Mouse (Mus musculus) liver, adult 2 months (tissue): ENCODE data around the gene Sh2d1b2. TPM values are rescaled to one million over a fixed set of nuclear protein-coding genes. Genes with fewer than 3 reads are reported as not detected.

Experiments used
- DNase-seq: peaks from one replicate; pipeline ENCODE4 v3.0.0-alpha.2; 2011; ENCODE audit warnings: low read depth, low spot score; ENCODE audit errors: extremely low read depth
- H3K27ac ChIP-seq: fragments of 200-500 bp; replicated peaks from 2 replicates; pipeline ENCODE4 v1.5.1; 2012; ENCODE audit warnings: low read depth, mild to moderate bottlenecking, control low read depth, inconsistent platforms, low read length; ENCODE audit not compliant: insufficient read depth
- H3K27me3 ChIP-seq: fragments of 200-500 bp; 2 replicates; pipeline ENCODE4 v1.6.1; 2012; ENCODE audit warnings: mild to moderate bottlenecking, moderate library complexity, low read length, inconsistent platforms; ENCODE audit not compliant: control insufficient read depth, insufficient read depth
- H3K36me3 ChIP-seq: fragments of 200-500 bp; 2 replicates; pipeline ENCODE4 v1.6.1; 2012; ENCODE audit warnings: low read length, inconsistent platforms; ENCODE audit not compliant: control insufficient read depth, insufficient read depth
- H3K4me1 ChIP-seq: fragments of 200-500 bp; 2 replicates; pipeline ENCODE4 v1.6.1; 2011; ENCODE audit warnings: low read length; ENCODE audit not compliant: control insufficient read depth, insufficient read depth
- H3K4me3 ChIP-seq: fragments of 200-500 bp; 2 replicates; pipeline ENCODE4 v1.5.1; 2011; ENCODE audit warnings: low read depth, mild to moderate bottlenecking, control low read depth, low read length, moderate library complexity; ENCODE audit not compliant: insufficient read depth
- H3K79me2 ChIP-seq: fragments of 200-500 bp; 2 replicates; pipeline ENCODE4 v1.6.1; 2012; ENCODE audit warnings: inconsistent platforms, mild to moderate bottlenecking, low read length, moderate library complexity; ENCODE audit not compliant: control insufficient read depth, insufficient read depth
- H3K9ac ChIP-seq: fragments of 200-500 bp; 2 replicates; pipeline ENCODE4 v1.6.1; 2012; ENCODE audit warnings: low read depth, mild to moderate bottlenecking, control low read depth, inconsistent platforms, low read length
- CTCF ChIP-seq: fragments of 200-500 bp; IDR thresholded peaks from 2 replicates; pipeline ENCODE4 v1.5.1; 2011; ENCODE audit warnings: low read depth, low read length, control low read depth
- POLR2A ChIP-seq: fragments of 200-500 bp; IDR thresholded peaks from 2 replicates; pipeline ENCODE4 v1.6.1; 2011; ENCODE audit warnings: low read length, control low read depth; ENCODE audit not compliant: insufficient read depth; ENCODE audit errors: extremely low read depth
- WGBS: fragments of 180-500 bp; shearing (Covaris S2); methylation state at CpG from one replicate; pipeline ENCODE4 v1.1.7; 2018; 5-methylcytosine and 5-hydroxymethylcytosine counted together
- polyA plus RNA-seq: library from polyadenylated mRNA; depleted of rRNA; stranded (reverse); fragments of >200 nt; gene quantifications from 2 replicates; pipeline ENCODE4 v1.2.3, GENCODE M21; 2012
- total RNA-seq: library from RNA; depleted of rRNA; stranded (reverse); fragments of >200 nt; gene quantifications from 2 replicates; pipeline ENCODE4 v1.2.3, GENCODE M21; 2014

Sh2d1b2 gene
- total and polyA plus RNA-seq, 2 experiments: not detected

DNA sequence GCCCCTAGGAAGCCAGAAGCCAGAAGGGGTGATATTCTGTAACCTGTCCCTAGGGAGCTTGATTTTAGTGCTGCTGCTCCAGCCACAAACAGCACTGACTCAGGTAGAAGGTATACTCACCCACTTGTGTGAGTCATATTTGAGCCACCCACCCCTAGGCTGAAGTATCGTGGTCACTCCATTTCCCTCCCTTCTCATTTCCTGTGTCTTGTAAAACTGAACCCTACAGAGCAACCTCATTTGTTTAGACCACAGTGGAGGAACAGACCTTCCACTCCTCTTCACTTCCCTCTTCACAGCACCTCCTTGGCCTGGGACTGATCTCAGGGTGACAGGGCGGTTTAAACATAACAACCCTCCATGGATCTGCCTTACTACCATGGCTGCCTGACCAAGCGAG is 44.5 kb downstream of the Sh2d1b2 start, which contains the start of gene Sh2d1b1:
Gene Sh2d1b1, plus strand, starts transcription at position 305 of the 400 bp plus-strand sequence.
- Histone ChIP-seq H3K9ac (no peak within 1 kb of the TSS), H3K27me3 (no peaks in the 10 kb centered on the region), H3K4me1 (no peaks in the 10 kb centered on the region), H3K79me2 (no peaks in the 10 kb centered on the region), H3K27ac (no peak within 1 kb of the TSS), H3K4me3 (no peak within 1 kb of the TSS), H3K36me3 (no peaks in the 10 kb centered on the region)
- TF ChIP-seq CTCF (no peak), POLR2A (no peak)
- 88% methylated on average over 3 of the region's 3 CpGs for WGBS
- DNase-seq: no peak

DNA sequence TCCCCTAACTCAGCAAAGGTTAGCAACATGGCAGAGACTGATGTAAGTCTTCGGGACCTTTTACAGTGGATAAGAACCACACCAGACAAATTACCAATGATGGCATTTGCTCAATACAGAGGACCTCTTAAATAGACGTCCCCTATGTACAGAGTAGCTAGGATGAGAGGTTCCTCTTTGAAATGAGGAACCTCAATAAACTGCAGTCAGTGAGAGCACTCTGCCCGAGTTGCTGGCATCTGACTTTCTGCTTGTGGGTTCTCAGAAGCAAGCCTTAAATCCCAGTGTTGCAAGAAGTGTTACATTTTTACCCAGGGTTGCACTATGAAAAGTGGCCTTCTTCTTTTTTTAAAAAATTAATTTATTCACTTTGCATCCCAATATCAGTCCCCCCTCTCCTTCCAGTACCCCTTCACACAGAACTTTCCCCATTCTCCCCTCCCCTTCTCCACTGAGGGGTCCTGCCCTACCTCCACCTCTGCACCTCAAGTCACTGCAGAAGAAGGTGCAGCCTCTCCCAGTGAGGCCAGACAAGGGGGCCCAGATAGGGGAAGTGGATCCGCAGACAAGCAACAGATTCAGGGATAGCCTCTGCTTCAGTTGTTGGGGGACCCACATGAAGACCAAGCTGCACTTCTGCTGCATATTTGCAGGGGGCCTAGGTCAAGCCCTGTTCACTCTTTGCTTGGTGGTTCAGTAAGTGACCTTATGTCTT is 50.0 kb downstream of the Sh2d1b2 start:
- 76% methylated on average over 4 of the region's 4 CpGs for WGBS
- Histone ChIP-seq H3K9ac (no peak overlapping the region), H3K4me1 (no peaks in the 10 kb centered on the region), H3K27ac (no peak overlapping the region), H3K4me3 (no peak overlapping the region), H3K79me2 (no peaks in the 10 kb centered on the region), H3K36me3 (no peaks in the 10 kb centered on the region), H3K27me3 (no peaks in the 10 kb centered on the region)
- no peak for TF ChIP-seq POLR2A
- peak; percentile 13 for DNase-seq

DNA sequence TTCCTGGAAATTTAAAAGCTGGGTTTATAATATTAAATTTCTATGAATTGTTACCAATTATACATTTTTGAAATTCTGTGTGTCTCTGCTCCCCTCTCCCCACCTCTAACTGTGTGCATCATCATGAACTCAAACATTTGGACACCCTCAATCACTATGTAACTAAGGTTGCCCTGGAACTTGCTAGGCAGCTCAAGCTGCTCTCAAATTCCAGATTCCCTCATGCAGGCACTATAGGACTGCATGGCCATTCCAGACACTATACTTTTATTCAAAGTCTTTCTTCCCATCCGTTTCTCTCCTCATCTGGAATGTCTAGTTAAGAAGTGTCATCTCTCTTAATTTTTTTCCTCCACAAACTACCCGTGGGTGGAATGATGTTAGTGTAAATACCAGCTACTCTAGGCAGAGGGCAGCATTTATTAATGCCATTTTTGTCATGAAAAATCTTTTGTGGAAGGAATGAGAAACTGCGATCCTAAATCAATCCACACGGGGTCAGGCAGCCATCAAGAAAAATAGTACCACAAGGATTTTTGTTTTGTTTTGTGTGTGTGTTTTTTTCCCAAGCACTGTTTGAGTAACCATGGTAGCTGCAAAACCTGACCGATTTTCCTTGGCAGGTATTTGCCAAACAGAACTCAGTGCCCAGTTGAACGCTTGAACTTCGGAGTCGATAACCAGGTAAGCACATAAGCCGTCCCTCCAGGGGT is 59.8 kb downstream of the Sh2d1b2 start:
- 12% methylated on average over 9 of the region's 9 CpGs for WGBS
- no peaks in the 10 kb centered on the region for H3K79me2 ChIP-seq
- H3K27me3 ChIP-seq: no peaks in the 10 kb centered on the region
- H3K4me3 ChIP-seq: no peak overlapping the region
- peak; percentile 97 for DNase-seq
- no peaks in the 10 kb centered on the region for H3K36me3 ChIP-seq
- H3K4me1 ChIP-seq: no peaks in the 10 kb centered on the region
- H3K27ac ChIP-seq: no peak overlapping the region
- H3K9ac ChIP-seq: no peak overlapping the region
- peak; percentile 58 for TF ChIP-seq CTCF
- TF ChIP-seq POLR2A: no peak

DNA sequence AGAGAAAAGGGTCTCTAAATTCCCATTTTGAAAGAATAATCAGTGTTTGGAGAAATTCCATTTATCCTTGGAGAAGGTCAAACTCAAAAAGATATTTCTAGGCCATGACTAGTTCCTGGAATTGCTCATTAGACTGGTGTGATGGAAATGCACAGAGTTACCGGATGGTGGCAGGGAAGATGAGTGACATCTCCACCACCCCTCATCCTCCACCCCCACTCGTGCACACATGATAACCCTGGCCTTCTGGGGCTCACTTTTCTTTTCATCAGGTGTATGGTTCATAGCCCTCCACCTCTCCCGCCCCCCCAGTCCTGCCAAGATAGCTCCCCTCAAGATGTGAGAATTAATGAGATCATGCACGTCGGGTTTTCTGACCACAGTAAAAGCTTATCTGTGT is 60.7 kb downstream of the Sh2d1b2 start:
- Histone ChIP-seq H3K79me2 (no peaks in the 10 kb centered on the region), H3K27ac (no peak overlapping the region), H3K9ac (no peak overlapping the region), H3K36me3 (no peaks in the 10 kb centered on the region), H3K27me3 (no peaks in the 10 kb centered on the region), H3K4me1 (no peaks in the 10 kb centered on the region), H3K4me3 (no peak overlapping the region)
- no peak for TF ChIP-seq CTCF
- TF ChIP-seq POLR2A: no peak
- WGBS: 85% methylated on average over 5 of the region's 5 CpGs
- no peak for DNase-seq

DNA sequence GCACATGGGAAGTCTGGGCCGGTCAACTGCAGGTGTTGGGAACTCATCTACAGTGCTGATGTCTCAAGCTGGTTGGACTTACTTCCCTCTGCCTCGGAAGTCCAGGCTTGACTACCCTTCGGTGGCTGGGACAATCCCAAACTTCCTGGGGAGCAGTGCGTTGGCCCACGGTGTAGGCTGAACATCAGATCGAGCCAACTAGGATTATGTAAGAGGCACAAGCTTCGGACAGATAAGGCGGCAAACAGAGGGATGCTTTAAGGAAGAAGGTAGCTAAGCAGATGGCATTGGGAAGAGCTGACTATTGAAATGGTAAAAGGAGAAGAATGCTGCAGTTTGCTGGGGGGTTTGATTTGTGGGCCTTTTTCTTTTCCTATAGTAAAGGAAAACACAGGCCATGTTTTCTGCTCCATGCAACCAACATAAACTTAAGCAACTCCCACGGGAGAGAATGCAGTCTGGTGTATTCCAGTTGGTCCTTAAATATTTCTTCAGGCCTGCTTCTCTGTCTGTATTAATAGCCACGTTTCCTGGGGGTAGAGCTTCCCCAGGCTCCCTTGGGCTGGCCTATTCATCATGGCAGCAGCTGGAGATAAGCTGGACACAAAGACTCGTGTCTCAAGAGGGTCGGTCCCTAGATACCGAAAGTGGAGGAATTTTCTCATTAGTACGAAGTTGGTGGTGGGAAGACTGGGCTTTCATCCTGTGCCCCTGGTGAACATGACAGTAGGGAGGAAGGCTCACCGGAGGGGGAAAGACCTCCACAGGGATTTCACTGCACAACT is 62.4 kb downstream of the Sh2d1b2 start:
- H3K4me3 ChIP-seq: no peak overlapping the region
- H3K36me3 ChIP-seq: no peaks in the 10 kb centered on the region
- TF ChIP-seq CTCF (no peak), POLR2A (no peak)
- no peaks in the 10 kb centered on the region for H3K4me1 ChIP-seq
- peak; percentile 43 for DNase-seq
- 61% methylated on average over 15 of the region's 15 CpGs for WGBS
- H3K27ac ChIP-seq: no peak overlapping the region
- no peak overlapping the region for H3K9ac ChIP-seq
- H3K27me3 ChIP-seq: no peaks in the 10 kb centered on the region
- no peaks in the 10 kb centered on the region for H3K79me2 ChIP-seq

DNA sequence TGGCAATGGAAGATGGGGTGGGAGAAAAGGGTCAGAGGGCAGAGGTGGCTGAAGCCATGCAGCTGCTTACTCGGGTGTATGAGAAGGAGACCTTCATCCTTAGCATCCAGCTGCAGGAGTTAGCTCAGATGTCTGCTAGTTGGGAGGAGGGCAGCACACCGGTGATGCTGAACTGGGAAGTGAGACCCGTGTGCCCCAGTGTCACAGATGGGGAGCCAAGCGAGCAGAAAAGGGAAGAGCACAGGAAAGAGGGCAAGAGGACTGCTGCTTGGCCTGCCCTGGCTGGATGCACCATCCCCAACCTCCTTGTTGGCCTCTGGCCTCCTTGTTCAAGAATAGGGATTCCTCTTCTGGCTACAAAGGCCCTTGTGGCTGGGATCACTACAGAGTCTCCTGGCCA is 66.9 kb downstream of the Sh2d1b2 start:
- no peak overlapping the region for H3K4me3 ChIP-seq
- H3K79me2 ChIP-seq: no peaks in the 10 kb centered on the region
- H3K27ac ChIP-seq: no peak overlapping the region
- no peaks in the 10 kb centered on the region for H3K36me3 ChIP-seq
- no peak overlapping the region for H3K9ac ChIP-seq
- no peak for TF ChIP-seq POLR2A
- TF ChIP-seq CTCF: no peak
- no peaks in the 10 kb centered on the region for H3K4me1 ChIP-seq
- WGBS: 83% methylated on average over 4 of the region's 4 CpGs
- H3K27me3 ChIP-seq: no peaks in the 10 kb centered on the region
- no peak for DNase-seq
